Mouse (Mus musculus): Measurements from ENCODE around the gene Elp5. TPM values are rescaled to one million over a fixed set of nuclear protein-coding genes. Genes with fewer than 3 reads are reported as not detected.
"Not testable (repeated sequence)": the region's sequence is repeated elsewhere in the genome, so short reads cannot be mapped to it uniquely, and the experiment has no call there.

The Elp5 gene
- polyA plus RNA-seq, 1 experiment from 2014 or later = 154 TPM

- Histone ChIP-seq H3K4me3 (peak overlapping the region; percentile 25), H3K4me1 (replicated peaks) (peaks cover 20% of the 10 kb centered on the region), H3K9ac (no peak overlapping the region), H3K9me3 (no peaks in the 10 kb centered on the region), H3K27ac (no peak overlapping the region), H3K4me2 (peak overlapping the region; percentile 47), H3K27me3 (peaks cover 87% of the 10 kb centered on the region), H3K36me3 (peaks cover 27% of the 10 kb centered on the region)
- ATAC-seq (ENCODE audit: low FRiP score) = no peak
- WGBS = 2% methylated on average over 49 of the region's 49 CpGs
Observed at GRCm38 (mm10) chr11:69965271-69966005, 16.9 kb downstream of the Elp5 start.

GRCm38 (mm10) chr11:69964650-69965270 lies 17.6 kb downstream of the Elp5 start, which contains the start of gene Cldn7:
Gene Cldn7, plus strand, starts transcription at chr11:69964779.
- H3K27me3 ChIP-seq = peaks cover 93% of the 10 kb centered on the region
- no peak for ATAC-seq (ENCODE audit: low FRiP score)
- peak within 1 kb of the TSS; percentile 18 for H3K4me3 ChIP-seq
- 8% methylated on average over 24 of the region's 24 CpGs for WGBS
- peaks cover 20% of the 10 kb centered on the region for H3K36me3 ChIP-seq
- no peak within 1 kb of the TSS for H3K9ac ChIP-seq
- no peak within 1 kb of the TSS for H3K27ac ChIP-seq
- H3K4me2 ChIP-seq = peak within 1 kb of the TSS; percentile 26; the same call in 1 of the 2 replicates
- peaks cover 20% of the 10 kb centered on the region for H3K4me1 ChIP-seq (replicated peaks)
- no peaks in the 10 kb centered on the region for H3K9me3 ChIP-seq

- H3K9me3 ChIP-seq = no peaks in the 10 kb centered on the region
- ATAC-seq (ENCODE audit: low FRiP score) = no peak
- no peak overlapping the region for H3K27ac ChIP-seq
- peaks cover 19% of the 10 kb centered on the region for H3K4me1 ChIP-seq (replicated peaks)
- H3K4me3 ChIP-seq = no peak overlapping the region
- no peak overlapping the region for H3K4me2 ChIP-seq
- H3K36me3 ChIP-seq = no peaks in the 10 kb centered on the region
- WGBS = 58% methylated on average over 5 of the region's 5 CpGs
- H3K27me3 ChIP-seq = peaks cover 81% of the 10 kb centered on the region
- no peak overlapping the region for H3K9ac ChIP-seq
Observed at GRCm38 (mm10) chr11:69961841-69962240, 20.5 kb downstream of the Elp5 start.

- ATAC-seq (ENCODE audit: low FRiP score) = no peak
- no peak overlapping the region for H3K27ac ChIP-seq
- no peaks in the 10 kb centered on the region for H3K9me3 ChIP-seq
- H3K4me1 ChIP-seq (replicated peaks) = peaks cover 7% of the 10 kb centered on the region
- no peak overlapping the region for H3K9ac ChIP-seq
- no peak overlapping the region for H3K4me2 ChIP-seq
- H3K36me3 ChIP-seq = no peaks in the 10 kb centered on the region
- peaks cover 70% of the 10 kb centered on the region for H3K27me3 ChIP-seq
- 28% methylated on average over 5 of the region's 5 CpGs for WGBS
- H3K4me3 ChIP-seq = no peak overlapping the region
Observed at GRCm38 (mm10) chr11:69960616-69961015, 21.7 kb downstream of the Elp5 start.

- Histone ChIP-seq H3K9me3 (no peaks in the 10 kb centered on the region), H3K27me3 (peaks cover 41% of the 10 kb centered on the region), H3K4me2 (no peak overlapping the region), H3K27ac (no peak overlapping the region), H3K36me3 (no peaks in the 10 kb centered on the region), H3K4me3 (no peak overlapping the region), H3K4me1 (replicated peaks) (no peaks in the 10 kb centered on the region), H3K9ac (no peak overlapping the region)
- WGBS = 86% methylated on average over 1 of the region's 1 CpGs
- no peak for ATAC-seq (ENCODE audit: low FRiP score)
Observed at GRCm38 (mm10) chr11:69956218-69956617, 26.1 kb downstream of the Elp5 start.

- not testable (repeated sequence) for H3K9me3 ChIP-seq; H3K36me3 ChIP-seq; H3K27ac ChIP-seq; H3K9ac ChIP-seq; ATAC-seq (ENCODE audit: low FRiP score); H3K4me3 ChIP-seq; H3K4me2 ChIP-seq; H3K4me1 ChIP-seq (replicated peaks)
- peaks cover 39% of the 10 kb centered on the region for H3K27me3 ChIP-seq
- 81% methylated on average over 4 of the region's 4 CpGs for WGBS
Observed at GRCm38 (mm10) chr11:69955618-69956017, 26.7 kb downstream of the Elp5 start.

GRCm38 (mm10) chr11:69953267-69953915 lies 28.9 kb downstream of the Elp5 start:
- Histone ChIP-seq H3K9me3 (no peaks in the 10 kb centered on the region), H3K4me2 (no peak overlapping the region), H3K27ac (no peak overlapping the region), H3K4me1 (replicated peaks) (peaks cover 4% of the 10 kb centered on the region), H3K4me3 (no peak overlapping the region), H3K36me3 (no peaks in the 10 kb centered on the region), H3K9ac (no peak overlapping the region), H3K27me3 (peaks cover 38% of the 10 kb centered on the region; the same call in 1 of the 2 replicates)
- 68% methylated on average over 11 of the region's 11 CpGs for WGBS
- ATAC-seq (ENCODE audit: low FRiP score) = no peak

- H3K4me1 ChIP-seq (replicated peaks) = peaks cover 15% of the 10 kb centered on the region
- H3K4me3 ChIP-seq = no peak overlapping the region
- no peak for ATAC-seq (ENCODE audit: low FRiP score)
- WGBS = 53% methylated on average over 1 of the region's 1 CpGs
- H3K9me3 ChIP-seq = no peaks in the 10 kb centered on the region
- no peaks in the 10 kb centered on the region for H3K36me3 ChIP-seq
- H3K27ac ChIP-seq = no peak overlapping the region
- no peak overlapping the region for H3K4me2 ChIP-seq
- no peak overlapping the region for H3K9ac ChIP-seq
- peaks cover 45% of the 10 kb centered on the region; the same call in 1 of the 2 replicates for H3K27me3 ChIP-seq
Observed at GRCm38 (mm10) chr11:69952274-69952673, 30.0 kb downstream of the Elp5 start.

GRCm38 (mm10) chr11:69950807-69951459 lies 31.4 kb downstream of the Elp5 start:
- Histone ChIP-seq H3K9me3 (no peaks in the 10 kb centered on the region), H3K27ac (no peak overlapping the region), H3K27me3 (peaks cover 50% of the 10 kb centered on the region), H3K36me3 (no peaks in the 10 kb centered on the region), H3K4me1 (replicated peaks) (peaks cover 19% of the 10 kb centered on the region), H3K9ac (no peak overlapping the region), H3K4me3 (no peak overlapping the region), H3K4me2 (no peak overlapping the region)
- 46% methylated on average over 4 of the region's 4 CpGs for whole genome bisulfite sequencing
- ATAC-seq (ENCODE audit: low FRiP score) = no peak

- Histone ChIP-seq H3K36me3 (no peaks in the 10 kb centered on the region), H3K9ac (no peak overlapping the region), H3K4me3 (peak overlapping the region; percentile 44), H3K9me3 (no peaks in the 10 kb centered on the region), H3K4me2 (peak overlapping the region; percentile 62), H3K27ac (peak overlapping the region; percentile 40; the same call in 1 of the 2 replicates), H3K27me3 (peaks cover 43% of the 10 kb centered on the region), H3K4me1 (replicated peaks) (peaks cover 19% of the 10 kb centered on the region)
- 1% methylated on average over 14 of the region's 14 CpGs for WGBS
- peak; percentile 25; the same call in 1 of the 2 replicates for ATAC-seq (ENCODE audit: low FRiP score)
Observed at GRCm38 (mm10) chr11:69948763-69949150, 33.6 kb downstream of the Elp5 start.

- Histone ChIP-seq H3K36me3 (no peaks in the 10 kb centered on the region), H3K9ac (peak within 1 kb of the TSS; percentile 63), H3K27me3 (peaks cover 43% of the 10 kb centered on the region), H3K4me2 (peak within 1 kb of the TSS; percentile 62), H3K9me3 (no peaks in the 10 kb centered on the region), H3K27ac (peak within 1 kb of the TSS; percentile 40; the same call in 1 of the 2 replicates), H3K4me1 (replicated peaks) (peaks cover 19% of the 10 kb centered on the region), H3K4me3 (peak within 1 kb of the TSS; percentile 44)
- WGBS = under 1% methylated on average over 34 of the region's 34 CpGs
- ATAC-seq (ENCODE audit: low FRiP score) = peak; percentile 93
Observed at GRCm38 (mm10) chr11:69948066-69948762, 34.1 kb downstream of the Elp5 start, which contains the start of gene Slc2a4. Gene Slc2a4, minus strand, starts transcription at chr11:69948188.

Data from hindbrain, embryonic 13.5 days (tissue).